Mouse (Mus musculus) lung, postnatal 0 days (tissue): ENCODE results near the gene Wdr18.
A peak's percentile ranks its signal among the peaks of the same experiment; 100 is the strongest.

Experiments used
- CTCF ChIP-seq: IDR thresholded peaks from 2 replicates; pipeline ENCODE4 v1.5.1; 2016; ENCODE audit warnings: antibody characterized with exemption, mild to moderate bottlenecking
- EP300 ChIP-seq: IDR thresholded peaks from 2 replicates; pipeline ENCODE4 v1.6.1; 2016; ENCODE audit warnings: antibody characterized with exemption, mild to moderate bottlenecking, control low read depth

GRCm38 (mm10) chr10:79926491-79927323 is 33.2 kb upstream of the Wdr18 start, which contains the start of gene Arid3a:
- TF ChIP-seq CTCF (no peak), EP300 (0 out of 2 replicates have a peak, but pooled peaks have one; percentile 34)
